11 mouse cellular contexts compared by ENCODE assay signal in genomic region chr10:62412906-62413605, GRCm38 (mm10). TPM values are rescaled to one million over a fixed set of nuclear protein-coding genes. Genes with fewer than 3 reads are reported as not detected.
A peak's percentile ranks its signal among the peaks of the same experiment; 100 is the strongest.
DNase-seq lines count a peak whose midpoint lies in the region; ATAC-seq and TF ChIP-seq lines count a peak whose summit lies in the region.
"Had no signal": no experiment of that assay in that cellular context is flagged by ENCODE, and none has a peak within 500 bp of the region (broad histone marks: within the 10 kb centered on the region; RNA-seq: fewer than 3 reads in every experiment).

No protein-coding gene starts in this region.

- H3K4me1 ChIP-seq in hindbrain, postnatal 0 days (ENCODE audit: insufficient read depth, low read length) = no peaks in the 10 kb centered on the region
- H3K4me1 ChIP-seq in hindbrain, embryonic 11.5 days (replicated peaks; ENCODE audit: control insufficient read depth, insufficient read depth, low read length) = no peaks in the 10 kb centered on the region
- peaks cover 29% of the 10 kb centered on the region for H3K4me1 ChIP-seq in kidney, embryonic 15.5 days

- ATAC-seq in hindbrain, postnatal 0 days = peak; percentile 28; the same call in 1 of the 2 replicates
- no peak for ATAC-seq in hindbrain, embryonic 11.5 days (ENCODE audit: low FRiP score)
- ATAC-seq in Patski = peak; percentile 59
- peak; percentile 77 for ATAC-seq in kidney, embryonic 15.5 days (replicated peaks; ENCODE audit: low FRiP score)
- no peak for ATAC-seq in erythroblast, adult 5-6 weeks (replicated peaks; ENCODE audit: low FRiP score, poor library complexity, severe bottlenecking)

- H3K36me3 ChIP-seq in hindbrain, postnatal 0 days (ENCODE audit: insufficient read depth, low read length) = no peaks in the 10 kb centered on the region
- H3K36me3 ChIP-seq in hindbrain, embryonic 11.5 days (ENCODE audit: control insufficient read depth, insufficient read depth, low read length) = no peaks in the 10 kb centered on the region
- H3K36me3 ChIP-seq in kidney, embryonic 15.5 days = no peaks in the 10 kb centered on the region

- H3K4me2 ChIP-seq in hindbrain, postnatal 0 days (ENCODE audit: low read depth, low read length) = no peak overlapping the region
- H3K4me2 ChIP-seq in hindbrain, embryonic 11.5 days (replicated peaks; ENCODE audit: low read depth, low read length) = no peak overlapping the region
- peak overlapping the region; percentile 14; the same call in 1 of the 2 replicates for H3K4me2 ChIP-seq in kidney, embryonic 15.5 days

- H3K27me3 ChIP-seq in hindbrain, postnatal 0 days (ENCODE audit: insufficient read depth, low read length) = no peaks in the 10 kb centered on the region
- no peaks in the 10 kb centered on the region for H3K27me3 ChIP-seq in hindbrain, embryonic 11.5 days (ENCODE audit: control insufficient read depth, insufficient read depth, low read length)
- H3K27me3 ChIP-seq in Patski = no peaks in the 10 kb centered on the region
- H3K27me3 ChIP-seq in kidney, embryonic 15.5 days = no peaks in the 10 kb centered on the region

- in situ Hi-C loops in Patski (cut with MboI; ENCODE audit: low pct_unique_long_range_greater_than_20kb) = no loop called here

- no peak for TF ChIP-seq CTCF in hindbrain, postnatal 0 days (IDR thresholded peaks at IDR 0.05; ENCODE audit: low read depth)
- TF ChIP-seq CTCF in Patski (IDR thresholded peaks at IDR 0.05) = no peak

- no peak for DNase-seq in hindbrain, postnatal 0 days (ENCODE audit: low spot score)
- no peak for DNase-seq in hindbrain, embryonic 11.5 days (ENCODE audit: low spot score)
- DNase-seq in Patski (ENCODE audit: low read depth, low spot score) = no peak
- peak; percentile 29 to 53 for DNase-seq in lung, postnatal 4 days
- DNase-seq in gastrocnemius, adult 8-10 months (ENCODE audit: low spot score in 2 of 2) = no peak
- DNase-seq in spleen, postnatal 36 days (ENCODE audit: low spot score in 2 of 2) = no peak
- DNase-seq: heart, postnatal 10 days; right cerebral cortex, postnatal 4 days had no signal

- H3K4me3 ChIP-seq in hindbrain, postnatal 0 days (ENCODE audit: low read length) = no peak overlapping the region
- H3K4me3 ChIP-seq in hindbrain, embryonic 11.5 days (ENCODE audit: low read depth, low read length) = no peak overlapping the region
- no peak overlapping the region for H3K4me3 ChIP-seq in kidney, embryonic 15.5 days (replicated peaks)
- H3K4me3 ChIP-seq: myocyte had no signal

- POLR2A ChIA-PET in Patski (lab: Charles Lee) = interaction anchor here (0.6 kb wide), 1 partner anchor 164 kb away, joined by 4 read pairs; no protein-coding TSS in a partner anchor

- H3K27ac ChIP-seq in hindbrain, postnatal 0 days = no peak overlapping the region
- no peak overlapping the region for H3K27ac ChIP-seq in hindbrain, embryonic 11.5 days (ENCODE audit: low read depth, low read length)
- peak overlapping the region; percentile 89 for H3K27ac ChIP-seq in kidney, embryonic 15.5 days

- H3K9ac ChIP-seq in hindbrain, postnatal 0 days (replicated peaks; ENCODE audit: low read length) = no peak overlapping the region
- no peak overlapping the region for H3K9ac ChIP-seq in hindbrain, embryonic 11.5 days (ENCODE audit: low read depth, low read length)
- no peak overlapping the region for H3K9ac ChIP-seq in kidney, embryonic 15.5 days

- 41% methylated on average over 8 of the region's 8 CpGs for WGBS in hindbrain, postnatal 0 days
- 45% methylated on average over 8 of the region's 8 CpGs for WGBS in hindbrain, embryonic 11.5 days
- 11% methylated on average over 8 of the region's 8 CpGs for WGBS in kidney, embryonic 15.5 days

- CTCF ChIA-PET in Patski (lab: Charles Lee) = interaction anchor here (1.2 to 1.4 kb wide), 2 partner anchors 14 to 152 kb away, joined by 3 read pairs; no protein-coding TSS in a partner anchor

- H3K9me3 ChIP-seq in hindbrain, postnatal 0 days (ENCODE audit: low read length) = no peaks in the 10 kb centered on the region
- H3K9me3 ChIP-seq in hindbrain, embryonic 11.5 days (ENCODE audit: control insufficient read depth, low read length) = no peaks in the 10 kb centered on the region
- H3K9me3 ChIP-seq in kidney, embryonic 15.5 days (replicated peaks) = no peaks in the 10 kb centered on the region

RNA-seq across cellular contexts. Expression of gene Hkdc1, which starts 9.2 kb away (rescaled TPM):
- total RNA-seq in hindbrain, postnatal 0 days (2014; rRNA removed) = 2.1 and 2.5 TPM in 2 replicates
- polyA plus RNA-seq in hindbrain, postnatal 0 days (2015; fragmentation: Nextera tagmentation; extraction: Ambion mirVana) = 0.82 and 1.1 TPM in 2 replicates
- 0.05 and 0.20 TPM in 2 replicates for polyA plus RNA-seq in hindbrain, embryonic 11.5 days (2014; fragmentation: Nextera tagmentation; extraction: Ambion mirVana)
- 0.22 TPM for polyA plus RNA-seq in Patski (2021)
- polyA plus RNA-seq in kidney, embryonic 15.5 days (2015; fragmentation: Nextera tagmentation; extraction: Ambion mirVana) = 4.7 and 5.2 TPM in 2 replicates
- total RNA-seq in gastrocnemius, adult 8-10 months (2022) = not detected
- 0.58 TPM in 1 of 2 replicates, not detected in the other for total RNA-seq in erythroblast, adult 5-6 weeks (2015; ENCODE audit: low replicate concordance)
- 0.70 TPM in 1 of 2 replicates, not detected in the other for total RNA-seq in erythroblast, adult 5-6 weeks (2017; ENCODE audit: low replicate concordance)
- total RNA-seq: heart, postnatal 10 days had no signal

RNA-seq across cellular contexts. Expression of gene Hk1, which starts 33.3 kb away (rescaled TPM):
- 87.7 and 99.6 TPM in 2 replicates for total RNA-seq in hindbrain, postnatal 0 days (2014; rRNA removed)
- polyA plus RNA-seq in hindbrain, postnatal 0 days (2015; fragmentation: Nextera tagmentation; extraction: Ambion mirVana) = 140 and 144 TPM in 2 replicates
- 18.2 and 25.4 TPM in 2 replicates for polyA plus RNA-seq in hindbrain, embryonic 11.5 days (2014; fragmentation: Nextera tagmentation; extraction: Ambion mirVana)
- 240 TPM for polyA plus RNA-seq in Patski (2021)
- polyA plus RNA-seq in kidney, embryonic 15.5 days (2015; fragmentation: Nextera tagmentation; extraction: Ambion mirVana) = 51.7 and 58.5 TPM in 2 replicates
- 1 to 10 TPM; 3.3 to 6.0 (median 5.3) TPM for total RNA-seq in gastrocnemius, adult 8-10 months (2022)
- 35.5 and 52.0 TPM in 2 replicates for total RNA-seq in erythroblast, adult 5-6 weeks (2015; ENCODE audit: low replicate concordance)
- total RNA-seq in erythroblast, adult 5-6 weeks (2017; ENCODE audit: low replicate concordance) = 105 and 158 TPM in 2 replicates

RNA-seq across cellular contexts. Expression of gene 4930507D05Rik, which starts 36.2 kb away (rescaled TPM):
- 1.9 and 2.4 TPM in 2 replicates for total RNA-seq in hindbrain, postnatal 0 days (2014; rRNA removed)
- polyA plus RNA-seq in hindbrain, postnatal 0 days (2015; fragmentation: Nextera tagmentation; extraction: Ambion mirVana) = 1.0 and 1.5 TPM in 2 replicates
- 0.95 and 1.2 TPM in 2 replicates for polyA plus RNA-seq in hindbrain, embryonic 11.5 days (2014; fragmentation: Nextera tagmentation; extraction: Ambion mirVana)
- polyA plus RNA-seq in Patski (2021) = 0.24 TPM
- 0.71 and 0.72 TPM in 2 replicates for polyA plus RNA-seq in kidney, embryonic 15.5 days (2015; fragmentation: Nextera tagmentation; extraction: Ambion mirVana)
- not detected for total RNA-seq in gastrocnemius, adult 8-10 months (2022)
- not detected in 2 replicates for total RNA-seq in erythroblast, adult 5-6 weeks (2015; ENCODE audit: low replicate concordance)
- total RNA-seq in erythroblast, adult 5-6 weeks (2017; ENCODE audit: low replicate concordance) = not detected in 2 replicates

RNA-seq across cellular contexts. Expression of gene Supv3l1, which starts 36.5 kb away (rescaled TPM):
- total RNA-seq in hindbrain, postnatal 0 days (2014; rRNA removed) = 24.8 and 25.8 TPM in 2 replicates
- 15.8 and 16.7 TPM in 2 replicates for polyA plus RNA-seq in hindbrain, postnatal 0 days (2015; fragmentation: Nextera tagmentation; extraction: Ambion mirVana)
- polyA plus RNA-seq in hindbrain, embryonic 11.5 days (2014; fragmentation: Nextera tagmentation; extraction: Ambion mirVana) = 27.4 and 33.2 TPM in 2 replicates
- 37.2 TPM for polyA plus RNA-seq in Patski (2021)
- 28.1 and 29.9 TPM in 2 replicates for polyA plus RNA-seq in kidney, embryonic 15.5 days (2015; fragmentation: Nextera tagmentation; extraction: Ambion mirVana)
- total RNA-seq in gastrocnemius, adult 8-10 months (2022) = 10 to 100 TPM; 15.1 to 19.9 (median 17.7) TPM
- total RNA-seq in erythroblast, adult 5-6 weeks (2015; ENCODE audit: low replicate concordance) = 9.4 and 9.8 TPM in 2 replicates
- total RNA-seq in erythroblast, adult 5-6 weeks (2017; ENCODE audit: low replicate concordance) = 7.8 and 15.6 TPM in 2 replicates

Comparison
In these comparisons a context has a peak if more than half of its experiments do, and no peak if none do; other contexts are left out.
1. ATAC-seq: peak in hindbrain, postnatal 0 days (single experiment), Patski (single experiment) and kidney, embryonic 15.5 days (single experiment); none in hindbrain, embryonic 11.5 days (single experiment) and erythroblast, adult 5-6 weeks (single experiment).
2. DNase-seq: peak in lung, postnatal 4 days (2 of 2); none in hindbrain, postnatal 0 days (single experiment), hindbrain, embryonic 11.5 days (single experiment), Patski (single experiment), gastrocnemius, adult 8-10 months (0 of 2) and spleen, postnatal 36 days (0 of 2).